Mouse (Mus musculus) frontal cortex, postnatal 10 days (tissue): ENCODE results near the gene P4ha2.

Source experiments
- DNase-seq, 2 experiments: peaks; one replicate each; pipeline ENCODE4 v3.0.0; 2022; ENCODE audit warnings: low spot score in 2 of 2, mixed read lengths in 1 of 2

P4ha2 gene

GRCm38 (mm10) chr11:54100045-54100691 lies at the start of gene P4ha2:
Gene P4ha2, plus strand, starts transcription at chr11:54100095.
- no peak for DNase-seq

- no peak for DNase-seq
These were observed 49.7 kb upstream of the P4ha2 start for GRCm38 (mm10) chr11:54050205-54050604.

- no peak for DNase-seq
These were observed 48.7 kb upstream of the P4ha2 start for GRCm38 (mm10) chr11:54051161-54051560.

- no peak for DNase-seq
These were observed 47.8 kb upstream of the P4ha2 start for GRCm38 (mm10) chr11:54052128-54052527.

- DNase-seq, result no peak
These were observed 46.8 kb upstream of the P4ha2 start for GRCm38 (mm10) chr11:54053090-54053489.

- DNase-seq, result peak in 1 of 2 experiments; percentile 18
These were observed 45.6 kb upstream of the P4ha2 start for GRCm38 (mm10) chr11:54054257-54054656.

- no peak for DNase-seq
These were observed 43.8 kb upstream of the P4ha2 start for GRCm38 (mm10) chr11:54056132-54056531.

- no peak for DNase-seq
These were observed 42.5 kb upstream of the P4ha2 start for GRCm38 (mm10) chr11:54057428-54057827.

GRCm38 (mm10) chr11:54058056-54058617 lies 41.8 kb upstream of the P4ha2 start:
- DNase-seq, result no peak

- no peak for DNase-seq
These were observed 41.3 kb upstream of the P4ha2 start for GRCm38 (mm10) chr11:54058643-54059042.

GRCm38 (mm10) chr11:54059526-54059925 lies 40.4 kb upstream of the P4ha2 start:
- DNase-seq, result no peak

- DNase-seq, result no peak
These were observed 39.6 kb upstream of the P4ha2 start for GRCm38 (mm10) chr11:54060316-54060715.

- DNase-seq, result no peak
These were observed 37.7 kb upstream of the P4ha2 start for GRCm38 (mm10) chr11:54062086-54062752.

- DNase-seq, result no peak
These were observed 37.0 kb upstream of the P4ha2 start for GRCm38 (mm10) chr11:54062753-54063471.

- DNase-seq, result no peak
These were observed 36.5 kb upstream of the P4ha2 start for GRCm38 (mm10) chr11:54063472-54063775.

GRCm38 (mm10) chr11:54064412-54064978 lies 35.4 kb upstream of the P4ha2 start:
- DNase-seq, result no peak

- no peak for DNase-seq
These were observed 34.6 kb upstream of the P4ha2 start for GRCm38 (mm10) chr11:54065106-54065914.

GRCm38 (mm10) chr11:54065915-54066178 lies 34.0 kb upstream of the P4ha2 start:
- no peak for DNase-seq

- no peak for DNase-seq
These were observed 33.5 kb upstream of the P4ha2 start for GRCm38 (mm10) chr11:54066400-54066799.

- DNase-seq, result no peak
These were observed 32.4 kb upstream of the P4ha2 start for GRCm38 (mm10) chr11:54067318-54067995.

GRCm38 (mm10) chr11:54067996-54068519 lies 31.8 kb upstream of the P4ha2 start:
- no peak for DNase-seq
